Mouse (Mus musculus) thymus, postnatal 4 days (tissue): ENCODE results near the gene Mgat4d.
"Not testable (repeated sequence)": the region's sequence is repeated elsewhere in the genome, so short reads cannot be mapped to it uniquely, and the experiment has no call there.

Source experiments
- DNase-seq: peaks from one replicate; pipeline ENCODE4 v3.0.0; 2021

The Mgat4d gene

DNA sequence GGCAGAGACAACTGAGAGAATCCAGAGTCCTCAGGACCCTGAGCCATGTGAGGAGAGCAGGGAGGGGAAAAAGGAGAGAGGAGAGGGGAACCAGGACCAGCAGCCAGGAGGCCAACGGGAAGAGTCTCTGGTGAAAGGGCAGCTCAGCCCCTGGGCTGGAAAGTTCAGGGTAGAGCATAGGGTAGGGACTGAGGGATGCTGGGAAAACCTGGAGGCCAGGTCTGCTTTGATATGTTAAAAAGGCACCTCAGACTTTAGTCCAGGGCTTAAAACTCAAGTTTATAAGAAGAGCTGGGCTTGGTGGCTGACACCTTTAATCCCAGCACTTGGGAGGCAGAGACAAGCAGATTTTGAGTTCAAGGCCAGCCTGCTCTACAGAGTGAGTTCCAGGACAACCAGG lies 44.2 kb downstream of the Mgat4d start:
- DNase-seq = no peak

- DNase-seq = no peak
Observed at GRCm38 (mm10) chr8:83394325-83394724, 46.1 kb downstream of the Mgat4d start.

DNA sequence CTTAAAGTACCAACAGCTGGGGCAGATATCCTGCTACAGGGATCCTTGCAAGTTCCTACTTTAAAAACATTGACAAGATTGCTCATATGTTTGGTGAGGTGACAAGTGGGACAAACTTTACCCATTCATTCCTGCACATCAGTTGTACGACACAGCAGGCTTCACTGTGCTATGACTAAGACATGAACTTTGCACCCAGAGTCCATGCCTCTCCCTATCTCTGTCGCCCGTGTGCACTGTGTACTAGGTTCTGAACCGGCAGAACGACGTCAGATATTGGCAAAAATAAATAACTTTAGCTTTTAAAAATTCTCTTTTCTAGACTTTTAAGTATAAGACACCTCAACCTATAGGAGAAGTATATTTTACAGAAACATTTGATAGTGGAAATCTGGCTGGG lies 48.4 kb downstream of the Mgat4d start:
- no peak for DNase-seq

GRCm38 (mm10) chr8:83397726-83398125 lies 49.5 kb downstream of the Mgat4d start:
- DNase-seq = no peak

DNA sequence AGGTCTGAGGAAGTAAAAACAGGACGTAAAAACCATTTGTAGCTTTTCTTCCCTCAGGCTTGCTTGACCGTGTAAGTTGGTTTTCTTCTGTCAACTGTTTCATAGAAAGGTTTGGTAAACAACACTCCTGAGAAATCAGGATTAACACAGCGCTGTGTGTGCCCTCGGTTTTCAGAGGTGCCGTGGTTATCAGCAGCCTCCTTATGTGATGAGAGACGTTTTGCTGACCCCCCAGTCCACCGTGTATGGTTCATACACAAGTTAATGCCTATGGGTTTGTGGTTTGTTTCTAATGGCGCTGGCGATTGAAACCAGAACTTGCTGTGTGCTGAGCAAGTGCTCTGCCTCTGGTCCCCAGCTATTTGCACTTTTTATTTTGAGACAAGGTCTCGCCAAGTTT lies 57.3 kb downstream of the Mgat4d start:
- DNase-seq = no peak

DNA sequence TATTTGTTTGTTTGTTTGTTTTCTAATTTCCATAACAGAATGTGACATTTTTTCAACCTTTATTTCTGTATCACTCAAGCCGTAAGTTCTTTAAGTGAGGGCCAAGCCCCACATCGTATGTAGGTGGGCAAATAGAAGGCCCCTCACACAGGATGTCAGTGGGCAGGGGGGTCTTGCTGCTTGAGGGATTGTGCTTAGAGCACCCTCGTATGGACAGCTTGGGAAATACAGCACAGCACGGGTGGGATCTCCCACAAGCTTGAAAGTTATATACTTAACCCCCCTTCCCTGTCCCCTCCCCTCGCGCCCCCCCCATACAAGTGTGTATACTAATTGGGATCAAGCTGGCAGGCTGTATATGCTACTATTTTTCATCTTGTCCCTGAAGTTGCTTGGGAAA lies 58.6 kb downstream of the Mgat4d start:
- peak; percentile 46 for DNase-seq

GRCm38 (mm10) chr8:83408496-83408895 lies 60.2 kb downstream of the Mgat4d start:
- no peak for DNase-seq

DNA sequence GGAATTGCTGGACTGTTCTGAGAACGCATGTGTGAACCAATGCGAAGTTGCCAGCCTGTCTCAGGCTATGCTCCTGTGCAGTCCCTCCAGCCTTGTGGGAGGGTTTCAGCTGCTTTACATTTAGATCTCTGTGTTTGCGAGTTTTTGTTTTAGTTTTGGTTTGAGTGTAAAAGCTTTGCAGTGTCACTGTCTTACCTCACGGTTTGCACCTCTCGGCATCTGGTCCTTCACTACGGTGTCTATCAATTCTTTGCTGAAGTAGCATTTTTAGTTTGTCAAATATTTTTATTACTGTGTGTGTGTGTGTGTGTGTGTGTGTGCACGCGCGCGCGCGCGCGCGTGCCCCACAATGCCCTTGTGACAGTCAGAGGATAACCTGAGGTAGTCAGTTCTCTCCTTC lies 68.6 kb downstream of the Mgat4d start:
- DNase-seq = no peak

DNA sequence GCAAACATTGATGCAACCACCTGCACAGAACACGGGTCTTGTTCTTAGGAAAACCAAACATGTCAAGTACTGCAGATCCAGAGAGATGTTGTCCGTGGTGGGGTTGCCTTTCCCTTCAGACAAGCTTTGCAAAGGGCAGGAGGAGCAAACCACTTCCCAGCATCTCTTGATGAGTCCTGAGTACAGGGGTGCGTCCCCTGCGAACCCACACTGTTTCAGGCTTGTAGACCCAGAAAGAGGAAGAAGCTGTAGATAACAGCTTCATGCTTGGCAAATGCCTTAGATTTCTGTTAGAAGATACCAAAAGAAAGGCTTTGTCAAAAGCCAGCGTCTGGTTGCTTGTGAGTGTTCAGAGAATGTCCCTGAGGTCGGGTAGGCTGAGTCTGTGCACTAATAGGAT lies 69.7 kb downstream of the Mgat4d start:
- DNase-seq = no peak

GRCm38 (mm10) chr8:83418805-83419516 lies 70.7 kb downstream of the Mgat4d start:
- DNase-seq = no peak

DNA sequence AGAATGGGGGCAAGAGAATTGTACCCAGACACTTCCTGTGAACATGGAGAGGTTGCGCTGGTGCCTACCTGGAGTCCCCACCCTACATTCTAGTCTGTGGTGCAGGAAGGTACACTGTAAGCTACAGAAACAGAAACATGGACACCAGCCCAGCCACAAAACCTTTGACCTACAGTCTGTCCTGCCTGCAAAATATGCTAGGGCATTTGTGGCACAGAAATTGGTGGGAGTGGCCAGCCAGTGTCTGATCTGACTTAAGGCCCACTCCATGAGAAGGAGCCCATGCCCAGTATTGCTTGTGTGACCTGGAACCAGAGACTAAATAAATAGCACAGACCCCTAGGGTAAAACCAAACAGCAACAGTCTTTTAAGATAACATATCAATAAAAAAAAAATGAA lies 73.1 kb downstream of the Mgat4d start:
- no peak for DNase-seq

GRCm38 (mm10) chr8:83423032-83423825 lies 75.0 kb downstream of the Mgat4d start:
- no peak for DNase-seq

- DNase-seq = no peak
Observed at GRCm38 (mm10) chr8:83425202-83425601, 76.9 kb downstream of the Mgat4d start.

GRCm38 (mm10) chr8:83426104-83426759 lies 78.0 kb downstream of the Mgat4d start:
- DNase-seq = no peak

DNA sequence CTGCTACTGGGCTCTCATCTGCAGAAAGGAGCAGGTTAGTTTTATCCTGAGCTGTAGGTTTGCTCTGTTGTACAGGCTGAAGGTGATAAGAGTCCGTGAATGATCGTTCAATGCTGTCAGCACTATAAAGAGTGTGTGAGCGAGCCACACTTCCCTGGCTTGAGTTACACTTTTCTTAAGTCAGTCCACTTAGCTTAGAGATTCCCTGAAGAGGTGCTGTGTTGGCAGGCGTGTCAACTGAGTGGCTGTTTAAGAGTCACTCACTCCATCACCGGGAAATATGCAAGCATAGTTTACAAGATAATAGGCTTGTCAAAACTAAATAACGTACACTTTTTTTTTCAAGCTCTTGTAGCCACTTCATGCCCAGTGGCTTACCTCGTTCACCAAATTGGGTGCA lies 78.7 kb downstream of the Mgat4d start:
- no peak for DNase-seq

GRCm38 (mm10) chr8:83428621-83429020 lies 80.3 kb downstream of the Mgat4d start:
- not testable (repeated sequence) for DNase-seq

- DNase-seq = peak; percentile 19
Observed at GRCm38 (mm10) chr8:83429071-83429524, 80.8 kb downstream of the Mgat4d start.
